In the genomic region with DNA sequence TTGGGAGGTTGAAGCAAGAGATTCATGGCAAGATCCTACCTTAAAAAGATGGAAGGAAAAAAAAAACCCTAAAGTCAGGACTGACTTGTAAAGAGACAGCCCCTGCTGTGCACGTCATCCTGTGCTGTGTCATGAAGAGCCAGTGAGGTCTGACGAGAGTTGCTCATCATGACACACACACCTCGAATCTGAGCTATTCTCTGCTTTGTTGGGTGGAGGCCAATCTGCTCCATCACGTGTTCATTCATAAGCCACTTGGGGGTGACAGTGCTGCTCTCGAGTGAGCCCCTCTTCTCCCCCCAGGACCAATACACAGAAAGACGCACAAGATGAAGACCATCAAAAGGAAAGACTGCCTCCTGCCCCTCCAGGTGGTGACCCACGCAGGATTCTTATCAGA, we compare ENCODE assay signal across 13 mouse cellular contexts.
"Had no signal": no experiment of that assay in that cellular context is flagged by ENCODE, and none has a peak within 500 bp of the region (broad histone marks: within the 10 kb centered on the region; RNA-seq: fewer than 3 reads in every experiment).

No protein-coding gene starts in this region.

- H3K9ac ChIP-seq: kidney, embryonic 15.5 days; limb, embryonic 15.5 days; liver, embryonic 12.5 days; lung, embryonic 14.5 days; midbrain, embryonic 12.5 days had no signal

- H3K9me3 ChIP-seq: kidney, embryonic 15.5 days; limb, embryonic 15.5 days; liver, embryonic 12.5 days; midbrain, embryonic 12.5 days had no signal

- ATAC-seq: liver, embryonic 12.5 days; midbrain, embryonic 16.5 days had no signal

- H3K4me1 ChIP-seq: limb, embryonic 15.5 days had no signal

- H3K27ac ChIP-seq: kidney, embryonic 15.5 days; limb, embryonic 15.5 days; liver, embryonic 12.5 days; macrophage; midbrain, embryonic 12.5 days had no signal

- H3K4me2 ChIP-seq: kidney, embryonic 15.5 days; limb, embryonic 15.5 days; liver, embryonic 12.5 days; lung, embryonic 14.5 days; midbrain, embryonic 12.5 days had no signal

- H3K4me3 ChIP-seq: kidney, embryonic 15.5 days; limb, embryonic 15.5 days; liver, embryonic 12.5 days; midbrain, embryonic 12.5 days had no signal

- DNase-seq: kidney, adult 18-20 months; kidney, postnatal 14 days; layer of hippocampus, postnatal 36 days; lung, embryonic 14.5 days; lung, postnatal 14 days; thymus, adult 18-20 months; thymus, postnatal 14 days had no signal
